Mouse (Mus musculus): ENCODE results near the gene Dnhd1.

- TF ChIP-seq CTCF (IDR thresholded peaks at IDR 0.05; ENCODE audit: low read depth, low read length) = no peak
- no peak for TF ChIP-seq TAL1 (conservative IDR thresholded peaks at IDR 0.05; ENCODE audit: low read depth, low read length)
- TF ChIP-seq GATA1 (IDR thresholded peaks at IDR 0.05; ENCODE audit: borderline replicate concordance, low read length) = no peak
- no peak for TF ChIP-seq POLR2AphosphoS5 (IDR thresholded peaks at IDR 0.05; ENCODE audit: insufficient replicate concordance, low read depth, low read length)
Observed at GRCm38 (mm10) chr7:105703184-105703583, 52.6 kb downstream of the Dnhd1 start.

All from G1E (cell line).